Mouse (Mus musculus) lung, adult 10 weeks (tissue): ENCODE measurements around the gene Asap3. TPM values are rescaled to one million over a fixed set of nuclear protein-coding genes. Genes with fewer than 3 reads are reported as not detected.

Experiments used
- polyA plus RNA-seq: library from polyadenylated mRNA; stranded (reverse); fragments of 350-450 nt; fragmentation: Illumina TruSeq; extraction: RNeasy Lipid Tissue Mini Kit (QIAGEN cat#74804); gene quantifications from one replicate; pipeline ENCODE4 v1.2.3, GENCODE M21; 2014; ENCODE audit warnings: low read depth, low replicate concordance; ENCODE audit not compliant: insufficient read depth

The Asap3 gene
- 3.5 TPM for polyA plus RNA-seq

GRCm38 (mm10) chr4:136206033-136206893 lies at the start of gene Asap3:
TSS of gene Asap3 (plus strand) at chr4:136206365.

GRCm38 (mm10) chr4:136172011-136172541 lies 34.1 kb upstream of the Asap3 start, which contains the start of gene E2f2:
TSS of gene E2f2 (plus strand) at chr4:136172394.

DNA sequence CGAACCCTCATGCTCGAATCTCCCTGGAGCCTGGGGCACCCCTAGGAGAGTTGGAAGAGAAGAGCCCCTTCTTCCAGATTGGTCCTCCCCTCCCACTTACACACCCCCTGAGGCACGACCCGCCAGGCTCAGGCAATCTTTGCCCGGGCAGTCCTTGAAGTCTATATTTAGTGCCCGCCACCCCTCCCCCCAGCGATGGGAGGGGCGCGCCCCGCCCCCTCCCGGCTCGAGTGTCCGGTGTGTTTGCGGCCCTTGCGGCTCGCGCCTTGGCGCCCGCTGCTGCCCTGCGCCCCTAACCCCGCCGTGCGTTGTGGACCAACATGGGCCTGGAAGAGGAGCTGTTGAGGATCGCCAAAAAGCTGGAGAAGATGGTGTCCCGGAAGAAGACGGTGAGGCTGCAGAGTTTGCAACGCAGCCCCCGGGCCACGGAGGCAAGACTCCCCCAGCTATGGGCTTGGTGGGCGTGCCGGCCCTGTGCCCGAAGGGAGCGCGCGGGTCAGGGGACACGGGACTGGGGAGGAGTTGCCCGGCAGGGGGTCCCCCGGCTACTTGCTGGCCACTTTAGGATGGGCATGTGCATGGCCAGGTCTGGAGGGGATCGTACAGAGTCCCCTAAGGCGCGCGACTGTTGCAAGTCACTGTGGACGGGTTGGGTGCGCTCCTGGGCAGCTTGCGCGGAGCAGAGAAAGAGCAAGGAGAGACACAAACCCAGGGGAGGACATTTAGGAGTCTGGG lies 41.7 kb downstream of the Asap3 start, which contains the start of gene Tcea3:
Gene Tcea3, plus strand, starts transcription at position 1 of the 735 bp plus-strand sequence.

GRCm38 (mm10) chr4:136284455-136284854 lies 78.3 kb downstream of the Asap3 start, which contains the start of gene Zfp46:
TSS of gene Zfp46 (plus strand) at chr4:136284683.

Other genes with a start within 250 kb of the Asap3 start
- gene Gale, start 242.6 kb upstream of the Asap3 start, polyA plus RNA-seq, result 14.7 TPM
- gene Lypla2, start 233.7 kb upstream of the Asap3 start, polyA plus RNA-seq, result 72.0 TPM
- 27.2 TPM for gene Pithd1, start 219.1 kb upstream of the Asap3 start, polyA plus RNA-seq
- gene Eloa, start 184.6 kb upstream of the Asap3 start, polyA plus RNA-seq, result 15.1 TPM
- 1,220 TPM for gene Rpl11, start 152.9 kb upstream of the Asap3 start, polyA plus RNA-seq
- gene Id3, start 62.9 kb upstream of the Asap3 start, polyA plus RNA-seq, result 258 TPM
- gene E2f2, start 34.0 kb upstream of the Asap3 start, polyA plus RNA-seq, result 9.4 TPM
- 24.7 TPM for gene Tcea3, start 41.4 kb downstream of the Asap3 start, polyA plus RNA-seq
- 6.5 TPM for gene Zfp46, start 78.3 kb downstream of the Asap3 start, polyA plus RNA-seq
- 38.3 TPM for gene Hnrnpr, start 104.6 kb downstream of the Asap3 start, polyA plus RNA-seq
- not detected for gene Htr1d, start 217.2 kb downstream of the Asap3 start, polyA plus RNA-seq